Mouse (Mus musculus) B cell, adult (primary cell): ENCODE data around the gene Snrpd3. TPM values are rescaled to one million over a fixed set of nuclear protein-coding genes. Genes with fewer than 3 reads are reported as not detected.

Source experiments
- total RNA-seq: library from RNA; stranded (reverse); gene quantifications from 4 replicates; pipeline ENCODE4 v1.2.4, GENCODE M21; 2023; ENCODE audit not compliant: inconsistent age

Snrpd3 gene
- total RNA-seq, result 74.2 to 97.6 TPM (median 74.9 TPM) in 4 replicates

DNA sequence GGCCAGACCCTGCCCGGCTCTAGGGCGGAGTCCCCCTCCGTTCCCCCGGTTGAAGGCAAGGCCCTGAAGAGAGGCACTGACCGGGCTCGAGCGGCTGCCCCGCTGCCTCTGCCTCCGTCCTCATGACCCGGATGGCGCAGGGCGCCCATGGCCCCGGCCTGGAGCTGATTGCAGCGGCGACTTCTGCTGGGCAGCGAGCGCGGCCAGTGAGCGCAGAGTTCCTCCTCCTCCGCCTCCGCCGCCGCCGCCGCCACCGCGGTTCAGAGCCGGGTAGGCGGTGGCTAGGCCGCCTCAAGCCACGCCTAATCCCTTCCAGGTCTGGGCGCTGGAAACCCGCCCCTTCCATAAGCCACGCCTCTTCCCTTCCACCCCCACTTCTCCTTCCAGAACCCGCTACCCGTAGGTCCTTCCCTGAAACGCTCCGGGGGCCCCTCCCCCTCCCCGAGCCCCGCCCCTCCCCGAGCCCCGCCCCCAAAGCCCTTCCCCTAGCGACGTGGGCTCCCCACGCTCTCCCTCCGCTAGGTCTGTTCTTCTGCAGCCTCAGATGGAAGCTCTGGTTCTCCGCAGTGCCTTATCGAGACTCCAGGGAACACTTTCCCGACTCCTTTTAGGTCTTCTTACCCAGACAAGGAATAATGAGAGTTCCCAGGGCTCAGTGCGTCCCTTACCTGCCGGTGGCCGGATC is at the start of gene Snrpd3:
TSS of gene Snrpd3 (plus strand) at position 479 of the 685 bp plus-strand sequence.

DNA sequence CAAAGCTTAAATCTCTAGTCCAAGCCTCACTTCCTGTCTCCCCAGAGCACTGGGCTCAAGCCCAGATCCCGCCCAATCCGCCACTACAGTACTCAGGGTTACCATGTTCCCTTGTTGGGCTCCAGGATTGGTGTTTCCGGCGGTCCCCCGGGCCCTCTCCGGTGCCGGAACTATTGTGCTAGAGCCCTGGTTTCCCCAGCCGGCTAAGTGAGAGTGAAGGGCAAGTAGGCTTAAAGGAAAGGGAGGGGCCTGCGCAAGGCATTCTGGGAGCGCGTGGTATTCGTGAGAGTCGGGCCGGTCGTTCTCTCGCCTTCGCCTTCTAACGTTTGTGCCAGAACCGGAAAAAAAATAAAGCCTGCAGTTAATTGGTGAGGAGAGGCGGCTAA is 400 bp downstream of the Snrpd3 start, which contains the start of gene Gucd1:
TSS of gene Gucd1 (minus strand) at position 215 of the 386 bp plus-strand sequence.

DNA sequence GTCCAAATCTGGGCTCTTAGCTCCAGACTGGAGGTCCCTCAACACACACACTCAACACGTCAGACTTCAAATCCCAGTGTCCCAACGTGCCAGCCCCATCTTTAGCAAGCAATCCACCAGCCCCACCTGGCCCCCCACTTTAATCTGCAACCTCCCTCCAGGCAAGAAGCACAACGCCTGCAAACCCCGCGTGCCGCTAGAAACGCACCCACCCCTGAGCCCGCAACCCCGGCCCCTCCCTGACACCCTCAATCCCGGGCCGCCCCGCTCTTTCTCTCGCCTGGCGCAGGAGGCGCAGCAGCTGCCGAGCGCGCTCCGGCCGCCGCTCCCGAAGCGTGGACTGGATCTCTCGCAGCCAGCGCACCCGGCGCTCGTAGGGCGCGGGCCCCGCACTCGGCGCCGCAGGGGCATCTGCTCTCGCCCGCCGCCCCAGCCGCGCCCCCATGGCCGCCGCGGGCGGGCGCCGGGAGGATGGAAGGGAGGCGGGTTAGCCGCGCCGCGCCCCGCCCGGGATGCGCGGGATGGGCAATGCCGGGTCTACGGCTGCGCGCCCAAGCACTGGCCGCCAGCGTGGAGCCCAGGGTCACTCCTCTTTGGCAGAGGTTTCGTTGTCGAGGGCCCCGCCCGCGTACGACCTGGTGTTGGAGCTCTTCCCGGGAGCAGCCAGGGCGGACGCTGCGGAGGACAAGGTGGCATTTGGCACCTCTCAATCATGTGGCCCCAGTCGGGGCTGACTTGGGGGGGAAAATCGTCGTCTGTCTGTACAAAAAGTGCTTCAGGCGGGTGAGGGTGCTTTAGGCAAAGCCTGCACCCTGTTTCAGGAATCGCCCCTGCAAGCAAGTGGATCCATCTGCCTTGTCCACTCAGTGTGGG is 42.6 kb downstream of the Snrpd3 start, which contains the start of gene Lrrc75b:
TSS of gene Lrrc75b (minus strand) at position 655 of the 873 bp plus-strand sequence.

DNA sequence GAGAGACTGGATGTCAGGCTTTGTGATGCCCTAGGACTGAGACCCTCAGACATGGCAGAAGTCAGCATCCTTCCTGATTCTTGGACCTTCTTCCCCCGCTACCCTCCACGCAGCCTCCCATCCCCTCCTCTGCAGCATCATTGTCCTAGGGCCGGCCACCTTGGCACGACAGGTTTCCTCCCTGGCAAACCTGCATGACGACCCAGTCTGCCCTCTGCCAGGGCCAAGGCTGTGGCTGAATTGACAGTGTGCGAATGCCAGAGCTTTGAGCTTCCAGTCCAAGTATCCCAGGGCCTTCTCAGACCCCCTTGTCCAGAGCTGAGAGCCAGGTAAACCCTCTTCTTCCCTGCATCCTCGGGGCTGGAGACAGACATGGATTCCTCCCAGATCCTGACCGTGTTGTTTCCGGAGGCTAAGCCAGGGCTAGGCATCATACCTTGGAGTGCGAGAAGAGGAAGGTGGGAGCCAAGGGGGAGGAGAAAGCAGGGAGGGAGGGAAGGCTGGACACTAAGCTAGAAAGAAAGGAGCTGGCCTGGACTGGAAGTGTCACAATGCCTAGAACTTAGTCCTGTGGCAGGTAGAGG is 43.8 kb downstream of the Snrpd3 start, which contains the start of gene Ggt1:
TSS of gene Ggt1 (plus strand) at position 534 of the 584 bp plus-strand sequence.

Other genes starting within 250 kb of the Snrpd3 start
- 8.3 to 11.5 TPM (median 9.1 TPM) in 4 replicates for gene Adora2a, start 200.7 kb upstream of the Snrpd3 start, total RNA-seq
- gene Upb1, start 116.4 kb upstream of the Snrpd3 start, total RNA-seq, result 0.72 to 2.9 TPM (median 1.8 TPM) in 4 replicates
- gene Gucd1, start 421 bp downstream of the Snrpd3 start, total RNA-seq, result 88.4 to 100 TPM (median 93.6 TPM) in 4 replicates
- gene Lrrc75b, start 42.8 kb downstream of the Snrpd3 start, total RNA-seq, result not detected in 4 replicates
- gene Ggt1, start 44.1 kb downstream of the Snrpd3 start, total RNA-seq, result not detected in 4 replicates
- gene Ggt5, start 71.8 kb downstream of the Snrpd3 start, total RNA-seq, result 0.26 to 1.6 TPM (median 0.73 TPM) in 4 replicates
- gene Susd2, start 126.5 kb downstream of the Snrpd3 start, total RNA-seq, result 2.0 to 3.1 TPM (median 2.7 TPM) in 4 replicates
- 85.4 to 99.8 TPM (median 93.3 TPM) in 4 replicates for gene Cabin1, start 246.8 kb downstream of the Snrpd3 start, total RNA-seq